Mouse (Mus musculus): ENCODE results near the gene Aicda. TPM values are rescaled to one million over a fixed set of nuclear protein-coding genes. Genes with fewer than 3 reads are reported as not detected.

Aicda gene
- polyA plus RNA-seq, 2 experiments: not detected

DNA sequence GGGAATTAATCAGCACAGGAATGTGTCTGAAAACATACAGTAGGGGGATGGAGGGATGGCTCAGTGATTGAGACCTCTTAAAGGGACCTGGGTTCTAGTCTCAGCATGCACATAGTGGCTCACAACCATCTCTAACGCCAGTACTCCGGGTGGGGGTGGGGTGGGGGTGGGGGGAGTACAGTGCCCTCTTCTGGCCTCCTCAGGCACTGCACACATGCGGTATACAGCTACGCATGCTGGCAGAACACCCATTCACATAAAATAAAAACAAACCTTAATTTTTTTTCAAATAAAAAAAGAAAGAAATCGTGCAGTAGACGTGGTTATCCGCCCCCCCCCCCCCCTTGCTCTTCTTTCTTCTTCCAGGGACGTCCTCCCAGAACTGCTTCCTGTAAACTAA is 30.3 kb upstream of the Aicda start:
- H3K9me3 ChIP-seq (ENCODE audit: control insufficient read depth, low read length): no peaks in the 10 kb centered on the region
- WGBS (ENCODE audit: insufficient replicate concordance): 69% methylated on average over 8 of the region's 8 CpGs
- H3K27ac ChIP-seq: no peak overlapping the region
- no peaks in the 10 kb centered on the region for H3K36me3 ChIP-seq (replicated peaks; ENCODE audit: control insufficient read depth, insufficient read depth, low read depth)
- H3K4me1 ChIP-seq (replicated peaks; ENCODE audit: control insufficient read depth in 2 of 2, insufficient read depth in 2 of 2, low read length in 1 of 2): no peaks in the 10 kb centered on the region
- H3K4me2 ChIP-seq (ENCODE audit: low read depth): no peak overlapping the region
- no peak overlapping the region for H3K9ac ChIP-seq (replicated peaks)
- no peak for TF ChIP-seq CTCF (IDR thresholded peaks at IDR 0.05; ENCODE audit: low read depth)
- TF ChIP-seq EP300 (IDR thresholded peaks at IDR 0.05; ENCODE audit: low read depth): no peak
- no peak overlapping the region for H3K4me3 ChIP-seq (ENCODE audit: insufficient read depth in 1 of 2, low read depth in 2 of 2, low read length in 2 of 2)
- no peaks in the 10 kb centered on the region for H3K27me3 ChIP-seq (ENCODE audit: control insufficient read depth, insufficient read depth, low read length)
- ATAC-seq (ENCODE audit: insufficient read depth): no peak
- DNase-seq (ENCODE audit: low read depth in 3 of 3, low spot score in 3 of 3): no peak

DNA sequence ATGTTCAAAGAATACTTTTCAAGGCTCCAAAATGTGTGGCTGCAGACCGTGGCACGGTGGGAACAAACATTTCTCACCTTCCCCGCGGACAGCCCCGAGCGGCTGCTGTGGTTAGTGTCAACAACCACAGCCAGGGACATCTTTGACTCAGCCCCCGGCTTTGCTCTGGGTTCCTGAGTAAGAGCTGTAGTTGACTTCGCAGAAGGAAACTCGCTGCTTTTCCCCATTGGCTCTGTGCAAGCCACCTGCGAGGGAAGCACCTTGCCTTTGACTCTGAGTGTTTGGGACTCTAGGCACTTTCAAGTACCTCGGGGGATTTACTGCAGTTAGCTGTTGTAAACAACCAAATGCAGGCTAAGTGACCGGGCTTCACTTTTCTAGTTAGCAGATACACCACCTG is 26.0 kb upstream of the Aicda start:
- WGBS (ENCODE audit: insufficient replicate concordance): 13% methylated on average over 12 of the region's 12 CpGs
- H3K27me3 ChIP-seq (ENCODE audit: control insufficient read depth, insufficient read depth, low read length): no peaks in the 10 kb centered on the region
- no peaks in the 10 kb centered on the region for H3K9me3 ChIP-seq (ENCODE audit: control insufficient read depth, low read length)
- ATAC-seq (ENCODE audit: insufficient read depth): no peak
- no peaks in the 10 kb centered on the region for H3K36me3 ChIP-seq (replicated peaks; ENCODE audit: control insufficient read depth, insufficient read depth, low read depth)
- no peak overlapping the region for H3K9ac ChIP-seq (replicated peaks)
- TF ChIP-seq CTCF (IDR thresholded peaks at IDR 0.05; ENCODE audit: low read depth) (no peak), EP300 (IDR thresholded peaks at IDR 0.05; ENCODE audit: low read depth) (no peak)
- no peak overlapping the region for H3K27ac ChIP-seq
- no peaks in the 10 kb centered on the region for H3K4me1 ChIP-seq (replicated peaks; ENCODE audit: control insufficient read depth in 2 of 2, insufficient read depth in 2 of 2, low read length in 1 of 2)
- H3K4me3 ChIP-seq (ENCODE audit: insufficient read depth in 1 of 2, low read depth in 2 of 2, low read length in 2 of 2): no peak overlapping the region
- DNase-seq (ENCODE audit: low read depth in 3 of 3, low spot score in 3 of 3): no peak
- H3K4me2 ChIP-seq (ENCODE audit: low read depth): no peak overlapping the region

DNA sequence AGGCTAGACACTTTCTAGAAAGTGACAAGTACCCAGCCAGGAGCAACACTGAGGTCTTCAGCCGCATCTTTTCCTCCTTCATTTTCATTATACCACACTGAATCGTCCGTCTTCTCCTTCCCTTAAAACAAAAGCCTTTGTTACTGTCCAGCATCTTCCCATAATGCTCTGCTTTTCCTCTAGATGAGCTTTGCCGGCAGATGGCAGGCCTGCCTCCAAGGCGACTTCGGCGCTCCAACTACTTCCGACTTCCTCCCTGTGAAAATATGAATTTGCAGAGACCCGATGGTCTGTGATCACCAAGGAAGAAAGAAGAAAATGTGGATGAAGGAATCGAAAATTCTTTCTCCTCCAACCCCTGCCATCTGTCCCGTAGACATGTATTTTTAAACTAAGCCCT is 25.5 kb upstream of the Aicda start:
- no peaks in the 10 kb centered on the region for H3K9me3 ChIP-seq (ENCODE audit: control insufficient read depth, low read length)
- TF ChIP-seq CTCF (IDR thresholded peaks at IDR 0.05; ENCODE audit: low read depth) (no peak), EP300 (IDR thresholded peaks at IDR 0.05; ENCODE audit: low read depth) (no peak)
- H3K4me1 ChIP-seq (replicated peaks; ENCODE audit: control insufficient read depth in 2 of 2, insufficient read depth in 2 of 2, low read length in 1 of 2): no peaks in the 10 kb centered on the region
- H3K27me3 ChIP-seq (ENCODE audit: control insufficient read depth, insufficient read depth, low read length): no peaks in the 10 kb centered on the region
- H3K27ac ChIP-seq: no peak overlapping the region
- no peak overlapping the region for H3K4me2 ChIP-seq (ENCODE audit: low read depth)
- DNase-seq (ENCODE audit: low read depth in 3 of 3, low spot score in 3 of 3) (no peak), ATAC-seq (ENCODE audit: insufficient read depth) (no peak)
- H3K36me3 ChIP-seq (replicated peaks; ENCODE audit: control insufficient read depth, insufficient read depth, low read depth): no peaks in the 10 kb centered on the region
- no peak overlapping the region for H3K9ac ChIP-seq (replicated peaks)
- no peak overlapping the region for H3K4me3 ChIP-seq (ENCODE audit: insufficient read depth in 1 of 2, low read depth in 2 of 2, low read length in 2 of 2)
- WGBS (ENCODE audit: insufficient replicate concordance): 65% methylated on average over 11 of the region's 11 CpGs

DNA sequence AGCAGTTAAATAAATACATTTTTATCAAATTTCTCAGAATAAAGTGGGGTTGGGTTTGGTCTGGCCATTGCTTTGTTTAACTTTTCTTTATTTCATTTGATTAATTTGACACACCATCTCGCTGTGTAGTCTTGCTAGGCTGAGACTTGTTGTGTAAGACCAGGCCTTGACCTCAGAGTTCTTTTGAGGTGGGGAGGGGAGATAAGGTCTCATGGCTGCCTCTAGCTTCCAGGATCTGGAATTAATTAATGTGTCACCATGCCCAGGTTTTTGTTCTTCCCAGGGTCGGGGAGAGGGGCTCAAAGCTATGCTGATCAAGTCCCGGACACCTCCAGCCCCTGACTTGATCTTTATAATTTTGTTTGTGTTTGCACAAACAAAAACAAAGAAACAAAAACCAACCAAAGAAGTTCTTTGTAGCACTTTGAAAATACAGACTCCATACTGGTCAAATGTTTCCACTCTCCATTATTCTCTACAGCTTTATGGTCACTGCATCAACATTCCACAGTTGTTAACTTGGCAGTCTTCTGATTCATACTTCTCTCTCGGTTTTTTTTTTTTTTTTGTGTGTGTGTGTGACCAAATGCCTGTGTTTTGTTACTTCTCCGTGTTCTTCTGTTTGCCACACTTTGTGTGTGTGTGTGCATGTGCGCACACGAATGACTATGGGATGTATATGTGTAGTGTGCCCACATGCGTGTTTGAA is 22.0 kb upstream of the Aicda start:
- H3K9ac ChIP-seq (replicated peaks): no peak overlapping the region
- ATAC-seq (ENCODE audit: insufficient read depth): no peak
- no peak overlapping the region for H3K4me3 ChIP-seq (ENCODE audit: insufficient read depth in 1 of 2, low read depth in 2 of 2, low read length in 2 of 2)
- DNase-seq (ENCODE audit: low read depth in 3 of 3, low spot score in 3 of 3): no peak
- WGBS (ENCODE audit: insufficient replicate concordance): 56% methylated on average over 8 of the region's 8 CpGs
- H3K27me3 ChIP-seq (ENCODE audit: control insufficient read depth, insufficient read depth, low read length): no peaks in the 10 kb centered on the region
- no peaks in the 10 kb centered on the region for H3K4me1 ChIP-seq (replicated peaks; ENCODE audit: control insufficient read depth in 2 of 2, insufficient read depth in 2 of 2, low read length in 1 of 2)
- H3K9me3 ChIP-seq (ENCODE audit: control insufficient read depth, low read length): no peaks in the 10 kb centered on the region
- H3K27ac ChIP-seq: no peak overlapping the region
- H3K36me3 ChIP-seq (replicated peaks; ENCODE audit: control insufficient read depth, insufficient read depth, low read depth): no peaks in the 10 kb centered on the region
- no peak for TF ChIP-seq EP300 (IDR thresholded peaks at IDR 0.05; ENCODE audit: low read depth)
- TF ChIP-seq CTCF (IDR thresholded peaks at IDR 0.05; ENCODE audit: low read depth): no peak
- no peak overlapping the region for H3K4me2 ChIP-seq (ENCODE audit: low read depth)

GRCm38 (mm10) chr6:122532883-122533302 is 20.7 kb upstream of the Aicda start:
- ATAC-seq (ENCODE audit: insufficient read depth) (no peak), DNase-seq (ENCODE audit: low read depth in 3 of 3, low spot score in 3 of 3) (peak in 1 of 3 experiments; percentile 2)
- 5% methylated on average over 4 of the region's 4 CpGs for whole genome bisulfite sequencing (ENCODE audit: insufficient replicate concordance)

More at GRCm38 (mm10) chr6:122532883-122533302, 20.7 kb upstream of the Aicda start:
- Histone ChIP-seq H3K4me1 (replicated peaks; ENCODE audit: control insufficient read depth in 2 of 2, insufficient read depth in 2 of 2, low read length in 1 of 2) (no peaks in the 10 kb centered on the region), H3K4me2 (ENCODE audit: low read depth) (no peak overlapping the region), H3K36me3 (replicated peaks; ENCODE audit: control insufficient read depth, insufficient read depth, low read depth) (no peaks in the 10 kb centered on the region), H3K27me3 (ENCODE audit: control insufficient read depth, insufficient read depth, low read length) (no peaks in the 10 kb centered on the region), H3K27ac (no peak overlapping the region), H3K9ac (replicated peaks) (no peak overlapping the region), H3K4me3 (ENCODE audit: insufficient read depth in 1 of 2, low read depth in 2 of 2, low read length in 2 of 2) (peak overlapping the region in 1 of 2 experiments; percentile 23; a peak in 1 of 4 replicates), H3K9me3 (ENCODE audit: control insufficient read depth, low read length) (no peaks in the 10 kb centered on the region)
- TF ChIP-seq EP300 (IDR thresholded peaks at IDR 0.05; ENCODE audit: low read depth) (no peak), CTCF (IDR thresholded peaks at IDR 0.05; ENCODE audit: low read depth) (no peak)

Data from liver, embryonic 14.5 days (tissue).